Mouse (Mus musculus): ENCODE measurements around the gene Topbp1. TPM values are rescaled to one million over a fixed set of nuclear protein-coding genes. Genes with fewer than 3 reads are reported as not detected.
A peak's percentile ranks its signal among the peaks of the same experiment; 100 is the strongest.
"Not testable (repeated sequence)": the region's sequence is repeated elsewhere in the genome, so short reads cannot be mapped to it uniquely, and the experiment has no call there.

Topbp1 gene
- total RNA-seq, 2 experiments from 2014 or later = 6.1 to 6.7 TPM

DNA sequence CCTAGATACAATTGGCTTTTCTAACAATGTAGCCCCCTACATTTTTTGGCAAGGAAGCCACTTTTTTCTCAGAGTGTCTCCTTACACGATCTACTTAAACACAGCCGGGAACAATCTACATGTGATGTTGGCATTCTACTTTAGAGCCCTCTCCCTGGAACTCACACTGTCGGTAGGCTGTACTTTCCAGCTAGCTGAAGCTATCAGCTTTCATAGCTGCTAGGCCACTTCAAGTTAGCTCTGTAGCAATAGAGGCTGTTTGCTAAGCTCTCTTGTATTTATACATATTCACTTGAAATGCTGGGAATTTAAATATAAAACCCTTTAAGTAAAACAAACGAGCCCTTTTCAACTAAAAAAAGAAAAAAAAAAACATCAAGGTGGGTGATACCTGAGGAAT lies 2.8 kb upstream of the Topbp1 start:
- no peak for TF ChIP-seq CTCF (IDR thresholded peaks at IDR 0.05)
- Histone ChIP-seq H3K4me3 (no peak overlapping the region), H3K27ac (no peak overlapping the region)
- no peak for DNase-seq
- intact Hi-C loops (cut with DNase I) = loop anchor here (1.0 to 10.0 kb wide), 3 partner anchors 94 to 677 kb away; partner anchors contain the start of genes Anapc13 and Cep63

DNA sequence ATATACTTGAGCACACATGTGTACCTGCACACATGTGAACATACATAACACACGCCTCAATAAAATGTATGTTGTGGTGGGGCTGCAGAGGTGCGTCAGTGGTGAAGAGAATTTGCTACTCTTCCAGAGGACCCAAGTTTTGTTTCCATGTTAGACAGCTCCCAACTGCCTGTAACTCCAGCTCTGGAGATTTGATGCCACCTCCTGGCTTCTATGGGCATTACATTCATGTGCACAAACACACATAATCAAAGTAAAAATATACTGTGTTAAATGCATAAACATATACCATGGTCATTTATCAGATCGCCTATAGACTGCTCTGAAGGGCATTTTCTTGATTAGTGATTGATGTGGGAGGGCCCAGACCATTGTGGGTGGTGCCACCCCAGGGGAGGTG lies 2.3 kb upstream of the Topbp1 start:
- peak; percentile 89 for TF ChIP-seq CTCF (IDR thresholded peaks at IDR 0.05)
- H3K27ac ChIP-seq = no peak overlapping the region
- peak; percentile 52 for DNase-seq
- intact Hi-C loops (cut with DNase I) = loop anchor here (1.0 to 10.0 kb wide), 3 partner anchors 94 to 678 kb away; partner anchors contain the start of genes Anapc13 and Cep63
- no peak overlapping the region for H3K4me3 ChIP-seq

- DNase-seq = no peak
- no peak for TF ChIP-seq CTCF (IDR thresholded peaks at IDR 0.05)
- H3K27ac ChIP-seq = peak overlapping the region; percentile 92
- intact Hi-C loops (cut with DNase I) = loop anchor here (10.0 kb wide), 1 partner anchor 681 kb away; the partner anchor contains the start of genes Anapc13 and Cep63
- H3K4me3 ChIP-seq = peak overlapping the region; percentile 81
These were observed 472 bp downstream of the Topbp1 start for GRCm38 (mm10) chr9:103305332-103306041.

DNA sequence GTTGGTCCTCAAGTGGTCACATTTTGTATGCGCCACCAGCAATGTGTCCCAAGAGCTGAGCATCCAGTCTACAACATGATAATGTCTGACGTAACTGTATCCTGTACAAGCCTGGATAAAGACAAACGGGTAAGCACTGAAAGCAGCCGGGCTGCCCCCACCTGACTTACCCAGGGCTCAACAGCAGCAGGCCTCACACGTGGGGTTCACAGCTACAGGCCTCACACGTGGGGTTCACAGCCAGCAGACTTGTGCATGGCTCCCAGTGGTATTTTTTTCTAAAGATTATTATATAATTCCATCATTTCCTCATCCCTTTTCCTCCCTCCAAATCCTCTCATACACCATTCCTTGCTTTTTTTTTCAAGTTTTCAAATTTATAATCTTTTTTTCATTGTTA lies 4.8 kb downstream of the Topbp1 start:
- TF ChIP-seq CTCF (IDR thresholded peaks at IDR 0.05) = no peak
- intact Hi-C loops (cut with DNase I) = loop anchor here (10.0 kb wide), 1 partner anchor 685 kb away; the partner anchor contains the start of genes Anapc13 and Cep63
- H3K27ac ChIP-seq = no peak overlapping the region
- DNase-seq = peak; percentile 33
- H3K4me3 ChIP-seq = no peak overlapping the region

DNA sequence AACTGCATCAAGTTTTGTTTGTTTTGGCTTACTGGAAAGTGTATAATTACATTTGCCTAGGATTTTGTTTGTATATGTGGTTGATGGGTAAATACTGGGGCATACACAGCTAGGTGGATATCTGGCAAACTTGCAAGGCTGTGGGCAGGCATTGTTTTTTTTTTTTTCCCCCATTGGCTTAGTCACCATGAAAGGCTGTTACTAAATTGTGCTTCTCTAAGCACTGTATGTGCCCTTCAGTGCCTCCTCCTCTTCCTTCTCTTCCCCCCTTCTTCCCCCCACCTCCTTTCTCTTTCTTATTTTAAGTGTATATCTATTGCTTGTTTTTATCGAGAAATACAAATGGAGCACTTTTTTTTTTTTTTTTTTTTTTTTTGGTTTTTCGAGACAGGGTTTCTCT lies 19.7 kb downstream of the Topbp1 start:
- DNase-seq = no peak
- no peak overlapping the region for H3K4me3 ChIP-seq
- intact Hi-C loops (cut with DNase I) = no loop called here
- no peak overlapping the region for H3K27ac ChIP-seq
- no peak for TF ChIP-seq CTCF (IDR thresholded peaks at IDR 0.05)

DNA sequence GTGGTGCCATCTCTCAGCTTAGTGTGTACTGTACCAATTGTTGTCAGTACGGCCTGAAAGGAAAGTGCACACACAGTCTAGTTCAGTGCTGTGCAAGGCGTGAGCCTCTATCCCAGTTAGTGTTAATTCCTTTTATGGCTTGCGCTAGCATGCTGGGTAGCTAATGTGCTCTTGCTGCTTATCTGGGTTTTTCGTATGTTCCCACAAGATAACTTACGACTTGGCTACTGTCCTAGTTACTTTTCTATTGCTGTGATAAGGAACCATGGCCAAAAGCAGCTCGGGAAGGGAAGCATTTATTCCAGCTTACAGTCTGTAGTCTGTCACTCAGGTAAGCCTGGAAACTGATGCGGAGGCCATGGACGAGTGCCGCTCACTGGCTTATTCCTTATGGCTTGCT lies 21.4 kb downstream of the Topbp1 start:
- H3K27ac ChIP-seq = no peak overlapping the region
- no peak for TF ChIP-seq CTCF (IDR thresholded peaks at IDR 0.05)
- intact Hi-C loops (cut with DNase I) = no loop called here
- DNase-seq = no peak
- H3K4me3 ChIP-seq = no peak overlapping the region

DNA sequence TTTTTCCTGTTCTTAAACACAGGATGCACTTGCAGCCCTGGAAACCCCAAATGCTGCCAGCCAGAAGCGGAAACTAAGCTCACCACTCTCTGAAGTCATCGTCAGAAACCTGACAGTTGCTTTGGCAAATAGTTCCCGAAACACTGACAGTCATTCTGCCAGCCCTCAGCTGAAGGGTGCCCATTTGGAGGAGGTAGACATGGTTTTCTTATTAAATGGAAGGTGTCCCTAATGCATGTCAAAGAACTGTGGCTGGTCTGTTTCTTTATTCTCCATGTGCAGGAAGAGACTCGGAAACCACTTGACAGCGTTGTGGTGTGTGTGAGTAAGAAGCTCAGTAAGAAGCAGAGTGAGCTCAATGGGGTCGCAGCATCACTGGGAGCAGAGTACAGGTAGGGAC lies 27.6 kb downstream of the Topbp1 start:
- DNase-seq = no peak
- intact Hi-C loops (cut with DNase I) = no loop called here
- TF ChIP-seq CTCF (IDR thresholded peaks at IDR 0.05) = no peak
- Histone ChIP-seq H3K4me3 (no peak overlapping the region), H3K27ac (no peak overlapping the region)

DNA sequence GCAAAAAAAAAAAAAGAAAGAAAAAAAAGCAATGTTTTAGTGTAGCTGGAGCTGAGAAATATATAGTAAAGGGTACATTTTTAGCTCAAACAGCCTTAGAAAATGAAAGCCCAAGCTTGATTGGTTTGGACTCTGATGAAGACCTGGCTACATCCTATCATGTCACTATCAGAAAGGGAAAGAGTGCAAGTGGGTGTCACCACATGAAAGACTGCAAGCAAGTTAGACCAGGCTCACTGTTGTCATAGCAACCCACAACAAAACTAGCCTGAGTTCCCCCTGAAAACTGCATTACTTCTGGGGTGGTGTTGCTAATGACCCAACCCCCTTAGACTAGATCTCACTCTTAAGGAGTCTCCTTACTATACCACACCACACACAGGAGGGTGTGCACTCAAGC lies 31.9 kb downstream of the Topbp1 start:
- no peak for TF ChIP-seq CTCF (IDR thresholded peaks at IDR 0.05)
- DNase-seq = no peak
- intact Hi-C loops (cut with DNase I) = no loop called here

DNA sequence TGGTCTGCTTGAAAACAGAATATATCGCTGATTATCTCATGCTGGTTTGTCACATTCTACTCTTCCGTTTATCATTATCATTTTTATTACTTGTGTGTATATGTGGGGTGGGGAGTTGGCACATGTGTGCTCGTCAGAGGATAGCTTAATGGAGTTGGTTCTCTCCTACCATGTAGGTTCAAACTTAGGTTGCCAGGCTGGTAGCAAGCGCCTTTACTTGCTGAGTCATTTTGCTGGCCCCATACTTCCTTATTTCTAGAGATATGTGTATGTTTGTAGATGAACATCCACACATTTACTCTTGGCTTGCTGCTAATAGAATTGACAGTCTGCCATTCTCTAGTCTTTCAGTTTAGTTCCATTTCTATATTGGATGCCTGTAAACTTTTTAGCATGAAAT lies 42.0 kb downstream of the Topbp1 start:
- Histone ChIP-seq H3K27ac (no peak overlapping the region), H3K4me3 (no peak overlapping the region)
- no peak for TF ChIP-seq CTCF (IDR thresholded peaks at IDR 0.05)
- intact Hi-C loops (cut with DNase I) = no loop called here
- DNase-seq = no peak

More for the DNA sequence above, 31.9 kb downstream of the Topbp1 start:
- H3K4me3 ChIP-seq = no peak overlapping the region
- no peak overlapping the region for H3K27ac ChIP-seq

GRCm38 (mm10) chr9:103347996-103348490 lies 43.0 kb downstream of the Topbp1 start:
- no peak for TF ChIP-seq CTCF (IDR thresholded peaks at IDR 0.05)

DNA sequence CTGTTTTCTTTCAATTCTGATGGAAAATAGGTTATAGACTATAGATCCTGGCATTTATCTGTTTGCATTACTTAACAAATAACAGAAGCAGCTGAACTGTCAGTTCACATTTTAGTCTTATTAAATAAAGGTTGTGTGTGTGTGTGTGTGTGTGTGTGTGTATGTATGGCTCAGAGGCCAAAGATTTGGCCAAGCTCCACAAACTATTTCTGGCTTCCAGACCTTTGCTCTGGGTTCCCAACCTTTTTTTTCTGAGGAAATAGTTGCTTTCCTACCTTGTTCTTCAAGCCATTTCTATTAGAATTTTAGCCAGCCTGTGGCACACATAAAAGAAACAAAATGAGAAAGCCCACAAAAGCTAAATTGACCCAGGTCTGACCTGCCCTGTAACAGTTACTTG lies 43.8 kb downstream of the Topbp1 start:
- TF ChIP-seq CTCF (IDR thresholded peaks at IDR 0.05) = no peak
- no peak for DNase-seq
- Histone ChIP-seq H3K4me3 (no peak overlapping the region), H3K27ac (no peak overlapping the region)
- intact Hi-C loops (cut with DNase I) = no loop called here

More at GRCm38 (mm10) chr9:103347996-103348490, 43.0 kb downstream of the Topbp1 start:
- DNase-seq = no peak
- Histone ChIP-seq H3K27ac (no peak overlapping the region), H3K4me3 (no peak overlapping the region)
- intact Hi-C loops (cut with DNase I) = no loop called here

- H3K4me3 ChIP-seq; H3K27ac ChIP-seq; intact Hi-C loops (cut with DNase I): not testable (repeated sequence)
These were observed 48.7 kb downstream of the Topbp1 start for GRCm38 (mm10) chr9:103353500-103354260.

GRCm38 (mm10) chr9:103357893-103358292 lies 52.9 kb downstream of the Topbp1 start:
- no peak for DNase-seq
- Histone ChIP-seq H3K4me3 (no peak overlapping the region), H3K27ac (no peak overlapping the region)
- intact Hi-C loops (cut with DNase I) = no loop called here
- peak; percentile 10; the same call in 1 of the 2 replicates for TF ChIP-seq CTCF (IDR thresholded peaks at IDR 0.05)

More at GRCm38 (mm10) chr9:103353500-103354260, 48.7 kb downstream of the Topbp1 start:
- not testable (repeated sequence) for DNase-seq
